Mouse (Mus musculus) CH12.LX (cell line): Measurements from ENCODE around the gene Ncln. TPM values are rescaled to one million over a fixed set of nuclear protein-coding genes. Genes with fewer than 3 reads are reported as not detected.

ENCODE experiments used
- DNase-seq: peaks from one replicate; pipeline ENCODE4 v3.0.0-alpha.2; 2013; ENCODE audit errors: extremely low read depth
- H3K27ac ChIP-seq: 2 replicates; pipeline ENCODE4 v1.5.1; 2012; ENCODE audit warnings: low read depth, mild to moderate bottlenecking, control low read depth, moderate library complexity; ENCODE audit not compliant: insufficient read depth
- H3K27me3 ChIP-seq: replicated peaks from 2 replicates; pipeline ENCODE3; 2012; ENCODE audit warnings: inconsistent platforms
- H3K36me3 ChIP-seq, 2 experiments: replicated peaks in 1 of 2; 2 replicates each; pipeline versions ENCODE3 to v1.6.1; 2012; ENCODE audit warnings: inconsistent platforms in 1 of 2, low read length in 1 of 2, mild to moderate bottlenecking in 1 of 2, mixed read lengths in 1 of 2, moderate library complexity in 1 of 2; ENCODE audit not compliant: control insufficient read depth in 1 of 2, insufficient read depth in 1 of 2
- H3K4me1 ChIP-seq, 2 experiments: 2 replicates each; pipeline ENCODE4 v1.6.1; 2012; ENCODE audit warnings: inconsistent platforms in 1 of 2, moderate library complexity in 1 of 2; ENCODE audit not compliant: insufficient read depth in 2 of 2, control insufficient read depth in 1 of 2
- H3K4me2 ChIP-seq: 2 replicates; pipeline ENCODE4 v1.6.1; 2012; ENCODE audit warnings: low read depth, mild to moderate bottlenecking, control low read depth; ENCODE audit not compliant: poor library complexity, insufficient read depth, severe bottlenecking
- H3K4me3 ChIP-seq, 3 experiments: fragments of 150-350 bp in 1 of 3; sonication (generic) in 1 of 3; replicated peaks in 1 of 3; 2 replicates each; pipeline versions ENCODE3 to v1.5.1; 2011 to 2012; ENCODE audit warnings: low read depth in 2 of 3, low read length in 2 of 3, mild to moderate bottlenecking in 2 of 3, moderate library complexity in 2 of 3, control low read depth in 1 of 3, improper control_type of control experiment in 1 of 3, inconsistent platforms in 1 of 3, mixed read lengths in 1 of 3; ENCODE audit not compliant: poor library complexity in 1 of 3
- H3K79me2 ChIP-seq: replicated peaks from 2 replicates; pipeline ENCODE4 v1.6.1; 2012; ENCODE audit warnings: mild to moderate bottlenecking, moderate library complexity; ENCODE audit not compliant: control insufficient read depth, poor library complexity, insufficient read depth, severe bottlenecking; ENCODE audit errors: extremely low read depth
- H3K9ac ChIP-seq: 2 replicates; pipeline ENCODE4 v1.6.1; 2012; ENCODE audit warnings: low read depth, mild to moderate bottlenecking, control low read depth, moderate library complexity; ENCODE audit not compliant: insufficient read depth
- H3K9me3 ChIP-seq: replicated peaks from 2 replicates; pipeline ENCODE3; 2012; ENCODE audit warnings: low read length, inconsistent platforms, mixed read lengths
- BHLHE40 ChIP-seq: IDR thresholded peaks from 2 replicates; pipeline ENCODE4 v1.6.1; 2011; ENCODE audit warnings: mild to moderate bottlenecking, low read depth, low read length, improper control_type of control experiment
- CHD1 ChIP-seq: IDR thresholded peaks from 2 replicates; pipeline ENCODE4 v1.6.1; 2012; ENCODE audit warnings: low read depth, low read length, improper control_type of control experiment, inconsistent platforms
- CHD2 ChIP-seq: IDR thresholded peaks from 2 replicates; pipeline ENCODE4 v1.6.1; 2011; ENCODE audit warnings: low read length, improper control_type of control experiment
- CTCF ChIP-seq, 2 experiments: IDR thresholded peaks in 1 of 2; conservative IDR thresholded peaks in 1 of 2; 2 replicates each; pipeline ENCODE4 v1.5.1; 2011 to 2012; ENCODE audit warnings: low read depth in 2 of 2, low read length in 2 of 2, improper control_type of control experiment in 1 of 2, inconsistent platforms in 1 of 2, mild to moderate bottlenecking in 1 of 2, moderate library complexity in 1 of 2
- E2F4 ChIP-seq: IDR thresholded peaks from 2 replicates; pipeline ENCODE4 v1.6.1; 2011; ENCODE audit warnings: low read depth, low read length, improper control_type of control experiment; ENCODE audit not compliant: insufficient replicate concordance
- ELF1 ChIP-seq: IDR thresholded peaks from 2 replicates; pipeline ENCODE4 v1.6.1; 2014; ENCODE audit warnings: low read depth, mild to moderate bottlenecking, inconsistent platforms, low read length, improper control_type of control experiment
- ETS1 ChIP-seq: conservative IDR thresholded peaks from 2 replicates; pipeline ENCODE4 v1.6.1; 2012; ENCODE audit warnings: low read depth, mild to moderate bottlenecking, inconsistent platforms, low read length, improper control_type of control experiment, moderate library complexity
- GABPA ChIP-seq: IDR thresholded peaks from 2 replicates; pipeline ENCODE4 v1.6.1; 2012; ENCODE audit warnings: low read depth, low read length, improper control_type of control experiment, inconsistent platforms; ENCODE audit not compliant: insufficient replicate concordance
- HCFC1 ChIP-seq: IDR thresholded peaks from 2 replicates; pipeline ENCODE4 v1.6.1; 2012; ENCODE audit warnings: low read depth, mild to moderate bottlenecking, inconsistent platforms, low read length, improper control_type of control experiment
- IRF4 ChIP-seq: IDR thresholded peaks from 2 replicates; pipeline ENCODE4 v1.6.1; 2014; ENCODE audit warnings: low read depth, mild to moderate bottlenecking, inconsistent platforms, low read length, improper control_type of control experiment
- JUN ChIP-seq: IDR thresholded peaks from 2 replicates; pipeline ENCODE4 v1.6.1; 2011; ENCODE audit warnings: low read depth, mild to moderate bottlenecking, low read length, improper control_type of control experiment, moderate library complexity; ENCODE audit not compliant: insufficient read depth
- KAT2A ChIP-seq: IDR thresholded peaks from 2 replicates; pipeline ENCODE4 v1.6.1; 2012; ENCODE audit warnings: low read length, improper control_type of control experiment, inconsistent platforms; ENCODE audit not compliant: insufficient replicate concordance
- MEF2A ChIP-seq: IDR thresholded peaks from 2 replicates; pipeline ENCODE4 v1.6.1; 2014; ENCODE audit warnings: low read depth, mild to moderate bottlenecking, inconsistent platforms, low read length, improper control_type of control experiment, borderline replicate concordance
- MYC ChIP-seq: IDR thresholded peaks from 2 replicates; pipeline ENCODE4 v1.6.1; 2011; ENCODE audit warnings: low read depth, mild to moderate bottlenecking, improper control_type of control experiment, low read length
- NRF1 ChIP-seq: IDR thresholded peaks from 2 replicates; pipeline ENCODE4 v1.6.1; 2014; ENCODE audit warnings: low read depth, mild to moderate bottlenecking, inconsistent platforms, low read length, improper control_type of control experiment, moderate library complexity
- PAX5 ChIP-seq: IDR thresholded peaks from 2 replicates; pipeline ENCODE4 v1.6.1; 2012; ENCODE audit warnings: low read length, inconsistent platforms, mixed read lengths
- RAD21 ChIP-seq: IDR thresholded peaks from 2 replicates; pipeline ENCODE4 v1.6.1; 2011; ENCODE audit warnings: low read depth, mild to moderate bottlenecking, low read length, improper control_type of control experiment, moderate library complexity
- TCF12 ChIP-seq: IDR thresholded peaks from 2 replicates; pipeline ENCODE4 v1.6.1; 2014; ENCODE audit warnings: low read depth, mild to moderate bottlenecking, inconsistent platforms, low read length, improper control_type of control experiment
- UBTF ChIP-seq: IDR thresholded peaks from 2 replicates; pipeline ENCODE4 v1.6.1; 2012; ENCODE audit warnings: low read depth, mild to moderate bottlenecking, inconsistent platforms, low read length, improper control_type of control experiment, moderate library complexity
- ZC3H11A ChIP-seq: IDR thresholded peaks from 2 replicates; pipeline ENCODE4 v1.6.1; 2012; ENCODE audit warnings: low read depth, mild to moderate bottlenecking, inconsistent platforms, low read length, improper control_type of control experiment
- ZKSCAN1 ChIP-seq: IDR thresholded peaks from 2 replicates; pipeline ENCODE4 v1.6.1; 2012; ENCODE audit warnings: low read depth, inconsistent platforms, low read length, improper control_type of control experiment, borderline replicate concordance
- ZMIZ1 ChIP-seq: IDR thresholded peaks from 2 replicates; pipeline ENCODE4 v1.6.1; 2012; ENCODE audit warnings: low read depth, mild to moderate bottlenecking, inconsistent platforms, low read length, improper control_type of control experiment
- dilution Hi-C: fragments of 300-500 bp; cut with MboI; formaldehyde crosslinking; loops from 2 replicates; pipeline ENCODE4 v1.14.3; 2020; ENCODE audit warnings: low sequenced_read_pairs; ENCODE audit not compliant: extremely low pct_unique_long_range_greater_than_20kb, extremely low pct_ligation_motif_present
- in situ Hi-C: fragments of 300-500 bp; cut with MboI; formaldehyde crosslinking; loops from 3 replicates; pipeline ENCODE4 v1.14.3; 2019; ENCODE audit warnings: low sequenced_read_pairs, low pct_ligation_motif_present, low pct_unique_long_range_greater_than_20kb, mixed read lengths
- polyA plus RNA-seq: library from polyadenylated mRNA; unstranded; fragments of >175 nt; gene quantifications from 2 replicates; pipeline ENCODE4 v1.2.1, GENCODE M21; 2012; ENCODE audit warnings: low read depth; ENCODE audit not compliant: insufficient read length
- total RNA-seq, 2 experiments: library from RNA; depleted of rRNA; stranded (reverse); fragments of 300-350 nt in 1 of 2; fragments of >200 nt in 1 of 2; gene quantifications; 2 replicates each; pipeline ENCODE4 v1.2.3; 2012 to 2014

Ncln gene
- total and polyA plus RNA-seq, 3 experiments, result 41.5 to 99.5 (median 89.5) TPM

- Histone ChIP-seq H3K27me3 (peaks cover 85% of the 10 kb centered on the region), H3K79me2 (no peaks in the 10 kb centered on the region), H3K4me3 (no peak overlapping the region), H3K9ac (no peak overlapping the region), H3K36me3 (no peaks in the 10 kb centered on the region), H3K9me3 (no peaks in the 10 kb centered on the region), H3K27ac (no peak overlapping the region), H3K4me1 (no peaks in the 10 kb centered on the region), H3K4me2 (no peak overlapping the region)
- dilution Hi-C loops (no loop called here), in situ Hi-C loops (no loop called here)
- TF ChIP-seq PAX5, result no peak
- no peak for TF ChIP-seq GABPA
- no peak for TF ChIP-seq CHD2
- TF ChIP-seq IRF4, result no peak
- TF ChIP-seq KAT2A, result no peak
- no peak for TF ChIP-seq BHLHE40
- no peak for TF ChIP-seq ZC3H11A
- no peak for TF ChIP-seq JUN
- no peak for TF ChIP-seq HCFC1
- TF ChIP-seq ELF1, result no peak
- no peak for TF ChIP-seq MEF2A
- no peak for DNase-seq
Observed at GRCm38 (mm10) chr10:81454106-81454505, 42.1 kb downstream of the Ncln start.

- peaks cover 87% of the 10 kb centered on the region for H3K27me3 ChIP-seq
Observed at GRCm38 (mm10) chr10:81452947-81453288, 43.3 kb downstream of the Ncln start.

More at GRCm38 (mm10) chr10:81452947-81453288, 43.3 kb downstream of the Ncln start:
- Histone ChIP-seq H3K9ac (no peak overlapping the region), H3K27ac (no peak overlapping the region), H3K36me3 (no peaks in the 10 kb centered on the region), H3K9me3 (no peaks in the 10 kb centered on the region), H3K79me2 (no peaks in the 10 kb centered on the region), H3K4me1 (no peaks in the 10 kb centered on the region), H3K4me2 (no peak overlapping the region), H3K4me3 (no peak overlapping the region)
- dilution Hi-C loops (no loop called here), in situ Hi-C loops (no loop called here)
- no peak for DNase-seq
- no peak for TF ChIP-seq IRF4
- TF ChIP-seq CTCF (conservative IDR thresholded peaks at IDR 0.05 in 1 of 2, IDR thresholded peaks at IDR 0.05 in 1 of 2; ENCODE audit: low read depth in 2 of 2, low read length in 2 of 2), result no peak
- no peak for TF ChIP-seq PAX5
- TF ChIP-seq ETS1, result no peak
- no peak for TF ChIP-seq ZC3H11A
- TF ChIP-seq CHD1, result no peak
- no peak for TF ChIP-seq NRF1
- TF ChIP-seq RAD21, result no peak
- TF ChIP-seq E2F4, result no peak
- no peak for TF ChIP-seq TCF12
- no peak for TF ChIP-seq ZKSCAN1
- TF ChIP-seq MYC, result no peak
- TF ChIP-seq UBTF, result no peak
- TF ChIP-seq ZMIZ1, result no peak
